Mouse (Mus musculus): ENCODE data around the gene Slc1a2.

DNA sequence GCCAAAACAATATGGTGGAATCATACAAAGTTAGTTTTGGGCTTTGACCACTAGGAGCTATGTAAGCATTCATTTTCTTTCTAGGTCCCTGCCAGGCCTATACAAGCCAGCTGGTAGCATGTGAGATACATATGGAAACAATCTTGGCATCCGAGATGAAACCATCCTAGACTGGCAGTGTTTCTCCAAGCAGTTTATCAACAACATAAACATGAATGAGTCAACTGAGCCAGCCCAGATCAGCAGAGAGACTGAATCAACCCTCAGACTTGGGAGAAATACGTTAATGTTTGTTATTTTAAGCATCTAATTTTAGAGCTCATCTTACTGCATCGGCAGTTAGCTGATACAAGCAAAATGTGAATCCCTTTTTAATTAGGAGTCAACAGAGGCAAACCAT is 149.2 kb downstream of the Slc1a2 start:
- no peak for TF ChIP-seq NANOG (IDR thresholded peaks at IDR 0.05; ENCODE audit: borderline replicate concordance, low read length)
- no peak for TF ChIP-seq CTCF (conservative IDR thresholded peaks at IDR 0.05; ENCODE audit: low read length)
- no peak for TF ChIP-seq POU5F1 (IDR thresholded peaks at IDR 0.05; ENCODE audit: borderline replicate concordance, low read length)
